Mouse (Mus musculus) embryonic fibroblast, embryonic 13.5 days (primary cell): ENCODE measurements at regions not wholly inside any gene's neighbourhood (a gene's known extent, or its start where the extent isn't known, plus 50 kb on each side); places are given as distances from the start of the nearest gene placed in this dataset.

Experiments used
- H3K27ac ChIP-seq: 2 replicates; pipeline ENCODE4 v1.5.1; 2012; ENCODE audit warnings: low read length, control low read depth, inconsistent platforms; ENCODE audit not compliant: insufficient read depth
- H3K4me1 ChIP-seq: 2 replicates; pipeline ENCODE4 v1.6.1; 2011; ENCODE audit warnings: low read length; ENCODE audit not compliant: control insufficient read depth, insufficient read depth
- H3K4me3 ChIP-seq: 2 replicates; pipeline ENCODE4 v1.5.1; 2011; ENCODE audit warnings: mild to moderate bottlenecking, control low read depth, low read length; ENCODE audit not compliant: insufficient read depth
- CTCF ChIP-seq: IDR thresholded peaks from 2 replicates; pipeline ENCODE4 v1.5.1; 2011; ENCODE audit warnings: mild to moderate bottlenecking, control low read depth, low read length, moderate library complexity, borderline replicate concordance; ENCODE audit not compliant: insufficient read depth
- POLR2A ChIP-seq: IDR thresholded peaks from 2 replicates; pipeline ENCODE4 v1.6.1; 2011; ENCODE audit warnings: low read depth, mild to moderate bottlenecking, control low read depth, low read length, moderate library complexity

DNA sequence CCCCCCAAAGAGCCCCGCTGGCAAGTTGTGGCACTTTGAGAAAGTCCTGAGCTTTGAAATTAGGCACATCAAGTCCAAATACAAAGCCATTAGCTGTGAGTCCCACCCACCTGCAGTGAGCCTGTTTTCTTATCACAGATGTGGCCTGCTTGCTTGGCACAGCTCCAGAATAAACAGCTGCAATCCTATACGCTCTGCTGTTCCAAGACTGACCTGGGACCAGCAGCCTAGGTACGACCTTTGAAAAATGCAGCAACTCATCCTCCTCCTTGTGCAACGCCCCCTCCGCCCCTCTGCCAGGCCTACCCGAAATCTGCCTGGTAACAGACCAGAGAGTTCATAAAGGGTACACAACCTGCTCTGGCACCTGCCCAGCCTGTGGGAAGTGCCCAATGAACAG lies 115.8 kb upstream of the Usp24 start:
- Histone ChIP-seq H3K4me3 (no peak overlapping the region), H3K4me1 (peaks cover 5% of the 10 kb centered on the region), H3K27ac (no peak overlapping the region)
- TF ChIP-seq POLR2A: no peak
- no peak for TF ChIP-seq CTCF

DNA sequence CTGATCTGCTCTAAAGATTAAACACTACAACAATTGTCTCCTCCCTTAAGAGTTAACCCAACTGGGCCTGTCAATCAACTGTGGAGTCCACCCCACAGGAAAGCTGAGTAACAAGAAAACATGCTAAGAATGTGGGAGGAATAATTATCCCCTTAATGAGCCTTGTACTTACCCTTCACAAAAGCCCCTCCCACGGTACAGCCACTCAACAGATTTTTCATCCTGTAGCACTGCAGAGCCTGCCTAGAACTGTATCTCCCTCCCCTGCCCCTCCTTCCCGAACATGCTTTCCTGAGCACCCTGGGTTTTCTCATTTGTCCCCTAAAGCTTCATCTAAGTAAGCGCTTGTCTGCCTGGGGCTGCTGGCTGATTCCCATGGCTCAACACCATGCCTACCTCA lies 113.5 kb upstream of the Usp24 start:
- no peak overlapping the region for H3K4me3 ChIP-seq
- H3K4me1 ChIP-seq: no peaks in the 10 kb centered on the region
- H3K27ac ChIP-seq: no peak overlapping the region
- TF ChIP-seq CTCF (no peak), POLR2A (no peak)

DNA sequence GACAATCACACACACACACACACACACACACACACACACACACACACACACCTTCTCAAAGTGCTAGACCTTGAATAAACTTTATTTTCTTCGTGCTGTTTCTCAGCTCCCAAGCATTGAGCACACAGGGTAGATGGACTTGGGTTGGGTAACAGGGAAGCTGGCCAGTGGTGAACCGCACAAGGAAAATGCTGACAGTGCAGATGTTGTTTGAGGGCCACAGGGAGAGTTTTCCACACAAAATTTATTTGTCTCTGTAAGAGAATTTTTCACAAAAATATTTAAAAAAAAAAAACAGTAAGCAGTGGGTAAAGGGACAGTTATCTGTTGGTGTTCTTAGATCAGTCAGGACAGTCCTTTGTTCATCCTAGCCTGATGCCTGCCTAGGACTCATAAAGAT lies 110.8 kb upstream of the Usp24 start:
- H3K4me1 ChIP-seq: no peaks in the 10 kb centered on the region
- H3K4me3 ChIP-seq: no peak overlapping the region
- TF ChIP-seq CTCF (no peak), POLR2A (no peak)
- no peak overlapping the region for H3K27ac ChIP-seq

DNA sequence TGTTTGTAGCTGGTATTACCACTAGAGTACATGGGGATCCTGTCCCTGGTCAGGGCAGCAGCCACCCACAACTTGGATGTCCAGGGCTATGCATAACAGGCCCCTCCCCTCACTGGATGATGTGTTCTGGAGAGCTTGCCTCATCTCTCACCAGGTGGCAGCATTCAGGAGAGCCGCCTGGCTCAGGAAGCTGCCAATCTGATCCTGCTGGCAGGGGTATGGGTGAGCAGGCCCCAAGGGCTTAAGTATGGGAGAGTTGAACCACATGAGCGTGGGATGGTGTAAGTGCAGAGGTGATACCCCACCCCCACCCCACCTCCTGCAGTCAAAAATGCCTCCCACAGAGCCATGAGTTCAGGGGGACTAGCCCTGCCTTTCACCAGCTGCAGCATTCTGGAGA lies 110.0 kb upstream of the Usp24 start:
- H3K4me3 ChIP-seq: no peak overlapping the region
- H3K27ac ChIP-seq: no peak overlapping the region
- H3K4me1 ChIP-seq: no peaks in the 10 kb centered on the region
- TF ChIP-seq POLR2A: no peak
- TF ChIP-seq CTCF: no peak

DNA sequence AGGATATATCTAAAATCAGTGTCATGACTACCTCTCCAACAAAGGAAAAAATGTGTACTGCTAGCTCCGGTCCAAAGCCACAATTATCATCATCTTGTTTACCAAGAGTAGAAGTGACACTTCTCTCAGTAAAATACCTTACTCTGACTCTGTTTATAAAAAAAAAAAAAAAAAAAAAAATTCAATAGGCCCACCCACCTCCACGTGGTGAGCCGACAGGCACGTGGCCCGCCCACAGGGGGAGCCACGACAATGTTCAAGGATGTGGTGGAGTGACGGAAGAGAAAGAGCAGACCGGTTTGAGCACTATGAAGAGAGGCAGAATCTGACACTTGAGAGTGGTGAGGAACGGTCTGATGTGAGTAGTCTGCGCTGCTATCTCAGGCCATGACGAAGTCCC lies 106.5 kb upstream of the Usp24 start:
- no peak for TF ChIP-seq CTCF
- no peak overlapping the region for H3K4me3 ChIP-seq
- H3K27ac ChIP-seq: no peak overlapping the region
- H3K4me1 ChIP-seq: no peaks in the 10 kb centered on the region

DNA sequence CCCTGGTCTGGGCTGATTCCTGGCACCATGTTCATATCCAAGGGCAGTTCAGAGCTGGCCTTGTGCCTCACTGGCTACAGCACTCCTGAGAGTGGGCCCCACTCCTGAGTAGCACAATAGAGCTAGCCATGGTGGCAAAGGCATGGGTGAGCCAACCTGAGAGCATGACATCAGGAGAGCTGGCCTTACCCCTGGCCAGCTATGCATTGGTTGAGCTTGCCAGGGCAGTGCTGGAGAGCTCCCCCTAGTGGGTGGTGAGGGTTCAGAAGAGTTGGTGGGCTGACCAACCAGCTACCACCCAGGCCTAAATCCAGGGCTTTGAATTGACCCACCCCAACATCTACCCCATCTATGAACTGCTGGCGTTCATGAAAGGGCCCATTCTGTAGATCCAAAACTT lies 106.0 kb upstream of the Usp24 start:
- Histone ChIP-seq H3K27ac (no peak overlapping the region), H3K4me1 (no peaks in the 10 kb centered on the region)
- TF ChIP-seq POLR2A: no peak
- no peak for TF ChIP-seq CTCF

DNA sequence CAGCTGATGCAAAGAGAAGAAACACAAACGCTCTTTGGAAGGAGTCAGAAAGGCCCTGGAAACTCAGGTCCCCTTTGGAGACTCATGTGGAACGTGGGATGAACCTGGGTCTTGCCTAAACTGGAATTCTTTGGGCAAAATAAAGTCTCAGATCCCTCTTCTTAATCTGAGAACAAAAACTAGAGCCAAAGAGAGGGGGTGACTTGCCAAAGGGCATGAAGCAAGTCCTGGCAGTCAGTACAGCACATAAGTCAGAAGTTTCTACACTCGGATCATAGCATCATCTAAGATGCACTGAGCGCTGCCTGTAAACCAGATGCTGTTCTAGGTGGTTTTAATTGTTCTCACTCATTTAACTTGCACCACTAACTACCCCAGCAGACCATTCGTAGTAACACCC lies 101.8 kb upstream of the Usp24 start:
- TF ChIP-seq POLR2A (no peak), CTCF (no peak)
- Histone ChIP-seq H3K27ac (no peak overlapping the region), H3K4me1 (no peaks in the 10 kb centered on the region), H3K4me3 (no peak overlapping the region)

More for the DNA sequence above, 106.0 kb upstream of the Usp24 start:
- H3K4me3 ChIP-seq: no peak overlapping the region

DNA sequence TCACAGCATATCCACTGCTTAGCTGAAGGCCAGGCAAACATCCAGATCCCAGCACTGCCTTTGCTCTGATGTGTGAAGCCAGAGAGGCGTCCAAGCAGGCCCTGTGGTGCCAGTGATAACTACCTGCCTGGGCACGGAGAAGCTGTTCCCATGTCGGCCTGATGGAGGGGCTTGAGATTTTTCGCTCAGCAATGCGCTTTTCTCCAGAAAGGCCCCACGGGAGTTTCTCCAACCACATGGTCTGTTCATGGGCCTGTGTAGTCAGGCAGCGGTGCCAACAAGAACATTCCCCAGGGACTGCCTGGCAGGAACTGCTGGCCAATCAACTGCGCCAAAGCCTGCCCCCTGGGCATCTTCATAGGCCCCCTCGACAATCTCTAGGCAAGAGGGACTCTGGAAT lies 95.4 kb upstream of the Usp24 start:
- H3K4me3 ChIP-seq: no peak overlapping the region
- peaks cover 4% of the 10 kb centered on the region; the same call in 1 of the 2 replicates for H3K4me1 ChIP-seq
- H3K27ac ChIP-seq: no peak overlapping the region
- TF ChIP-seq POLR2A: no peak
- TF ChIP-seq CTCF: no peak

DNA sequence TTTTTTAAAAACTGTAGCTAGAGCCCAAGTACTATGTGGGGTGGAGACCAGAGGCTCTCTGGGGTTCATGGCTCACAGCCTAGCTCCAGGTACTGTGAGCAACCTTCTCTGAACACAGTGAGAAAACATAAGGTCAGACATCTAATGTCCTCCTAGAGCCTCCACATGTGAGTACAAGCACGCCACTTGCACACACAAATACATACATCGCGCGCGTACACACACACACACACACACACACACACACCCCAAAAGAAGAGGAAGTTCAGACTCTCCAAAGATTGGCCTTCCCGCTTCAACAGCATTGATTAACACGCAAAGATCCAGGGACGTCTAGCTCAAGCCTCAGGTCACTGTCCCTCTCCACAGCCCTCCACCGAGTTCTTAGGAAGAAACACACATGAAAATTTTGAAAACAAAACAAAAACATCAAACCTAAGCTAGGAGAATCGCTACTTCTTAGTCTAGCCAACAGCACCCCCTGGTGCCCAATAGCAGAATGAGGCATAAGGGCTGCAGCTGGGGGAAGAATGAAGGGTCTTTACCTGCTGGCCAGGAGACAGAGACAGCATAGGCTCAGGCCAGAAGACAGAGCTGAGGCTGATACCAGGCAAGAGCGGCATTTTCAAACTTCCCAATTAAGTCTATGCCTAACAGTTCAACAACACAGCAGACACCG lies 90.7 kb upstream of the Usp24 start:
- H3K27ac ChIP-seq: no peak overlapping the region

DNA sequence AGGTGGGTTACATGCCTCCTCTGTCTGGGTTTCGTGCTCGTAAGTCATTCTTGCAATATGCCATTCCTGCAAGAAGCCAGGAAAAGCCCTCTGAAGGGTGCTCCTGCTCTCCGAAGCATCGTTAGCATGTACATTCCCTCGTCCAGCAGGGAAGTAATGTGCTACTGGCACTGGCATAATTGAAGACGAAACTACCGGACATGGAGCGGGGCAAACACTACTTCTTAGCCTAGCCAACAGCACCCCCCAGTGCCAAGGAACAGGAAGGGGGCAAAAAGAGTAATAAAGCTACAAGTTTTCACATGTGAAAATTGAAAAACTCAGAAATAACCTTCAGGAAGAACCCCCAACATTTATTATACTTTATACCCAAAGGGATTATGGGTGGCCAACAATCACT lies 88.6 kb upstream of the Usp24 start:
- no peak for TF ChIP-seq POLR2A
- no peak for TF ChIP-seq CTCF
- H3K27ac ChIP-seq: no peak overlapping the region
- no peak overlapping the region for H3K4me3 ChIP-seq
- H3K4me1 ChIP-seq: peaks cover 4% of the 10 kb centered on the region; the same call in 1 of the 2 replicates

More for the DNA sequence above, 90.7 kb upstream of the Usp24 start:
- peaks cover 4% of the 10 kb centered on the region; the same call in 1 of the 2 replicates for H3K4me1 ChIP-seq
- TF ChIP-seq POLR2A (no peak), CTCF (peak; percentile 40; the same call in 1 of the 2 replicates)
- H3K4me3 ChIP-seq: no peak overlapping the region
